Mouse (Mus musculus) midbrain, embryonic 13.5 days (tissue): ENCODE data around the gene Gm6502. TPM values are rescaled to one million over a fixed set of nuclear protein-coding genes. Genes with fewer than 3 reads are reported as not detected.
"Not testable (repeated sequence)": the region's sequence is repeated elsewhere in the genome, so short reads cannot be mapped to it uniquely, and the experiment has no call there.

Experiments
- ATAC-seq: fragments of 200-750 bp; cut with Nextera tagmentation; 2 replicates; pipeline ENCODE4 v1.8.0; 2017; ENCODE audit warnings: mild to moderate bottlenecking, moderate TSS enrichment, moderate library complexity
- H3K27ac ChIP-seq: fragments of 300-500 bp; sonication (generic); 2 replicates; pipeline ENCODE4 v1.5.1; 2015; ENCODE audit warnings: inconsistent platforms, mild to moderate bottlenecking, moderate library complexity
- H3K27me3 ChIP-seq: fragments of 300-500 bp; sonication (generic); 2 replicates; pipeline ENCODE4 v1.6.1; 2015; ENCODE audit warnings: mild to moderate bottlenecking, inconsistent platforms
- H3K36me3 ChIP-seq: fragments of 300-500 bp; sonication (generic); 2 replicates; pipeline ENCODE4 v1.6.1; 2015; ENCODE audit warnings: mild to moderate bottlenecking, inconsistent platforms
- H3K4me1 ChIP-seq: fragments of 300-500 bp; sonication (generic); replicated peaks from 2 replicates; pipeline ENCODE4 v1.6.1; 2015; ENCODE audit warnings: inconsistent platforms
- H3K4me2 ChIP-seq: fragments of 300-500 bp; sonication (generic); replicated peaks from 2 replicates; pipeline ENCODE4 v1.6.1; 2015; ENCODE audit warnings: moderate library complexity, mild to moderate bottlenecking, inconsistent platforms
- H3K4me3 ChIP-seq: fragments of 300-500 bp; sonication (generic); replicated peaks from 2 replicates; pipeline ENCODE4 v1.5.1; 2015; ENCODE audit warnings: mild to moderate bottlenecking, inconsistent platforms
- H3K9ac ChIP-seq: fragments of 300-500 bp; sonication (generic); replicated peaks from 2 replicates; pipeline ENCODE4 v1.6.1; 2015; ENCODE audit warnings: mild to moderate bottlenecking, inconsistent platforms
- H3K9me3 ChIP-seq: fragments of 300-500 bp; sonication (generic); 2 replicates; pipeline ENCODE4 v1.6.1; 2016; ENCODE audit warnings: mild to moderate bottlenecking, inconsistent platforms
- WGBS: fragments of 180-500 bp; shearing (Covaris S2); methylation state at CpG from one replicate; pipeline ENCODE4 v1.1.7; 2015; 5-methylcytosine and 5-hydroxymethylcytosine counted together
- polyA plus RNA-seq: library from polyadenylated mRNA; unstranded; fragments of >200 nt; fragmentation: Nextera tagmentation; extraction: Ambion mirVana; gene quantifications from 2 replicates; pipeline ENCODE4 v1.2.1, GENCODE M21; 2015

The Gm6502 gene
- polyA plus RNA-seq, result not detected in 2 replicates

DNA sequence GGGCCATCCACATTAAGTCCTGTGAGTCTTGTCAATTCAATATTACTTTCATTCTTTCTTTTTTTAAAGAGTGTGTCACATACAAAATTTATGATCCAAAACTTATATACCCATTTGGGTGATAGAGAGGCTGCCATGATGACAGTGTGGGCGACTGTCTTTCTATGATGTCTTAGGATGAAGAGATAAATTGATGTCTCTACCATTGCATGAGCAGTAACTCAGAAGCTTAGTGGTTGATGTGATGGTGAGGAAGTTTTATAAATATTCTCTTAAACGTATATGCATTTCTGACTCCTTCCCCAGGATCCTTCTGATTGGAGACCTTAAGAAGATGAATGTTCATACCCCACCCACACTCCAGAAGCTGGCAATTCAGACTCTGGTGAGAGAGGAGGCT is at the start of gene Gm6502:
Gene Gm6502 (plus strand): TSS at position 301 of the 400 bp plus-strand sequence.
- not testable (repeated sequence) for H3K4me3 ChIP-seq, H3K27me3 ChIP-seq, H3K27ac ChIP-seq, H3K4me1 ChIP-seq, H3K4me2 ChIP-seq, ATAC-seq, H3K9ac ChIP-seq, H3K9me3 ChIP-seq, H3K36me3 ChIP-seq
- WGBS, result no CpG with 5 or more reads among the region's 2 CpGs

DNA sequence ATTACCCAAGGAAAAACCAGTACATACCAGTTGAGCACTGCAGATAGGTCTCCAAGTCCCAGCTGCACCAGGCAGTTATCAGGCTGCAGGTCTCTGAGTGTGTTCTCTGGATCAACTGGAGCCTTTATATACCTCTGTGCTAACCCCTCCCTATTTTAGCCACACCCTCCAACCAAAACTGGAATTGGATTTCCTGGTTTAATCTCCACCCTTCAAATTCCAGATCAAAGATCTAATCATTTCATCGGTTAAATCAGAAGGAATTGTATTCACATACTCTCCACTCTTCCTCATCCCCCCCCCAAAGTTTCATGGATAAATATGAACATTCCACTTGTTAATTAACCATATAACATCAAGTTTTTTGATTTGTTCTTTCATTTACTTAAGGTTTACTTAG is 7.5 kb upstream of the Gm6502 start, which contains the start of gene A430089I19Rik:
Gene A430089I19Rik (minus strand): TSS at position 101 of the 400 bp plus-strand sequence.
- not testable (repeated sequence) for H3K9ac ChIP-seq, ATAC-seq, H3K36me3 ChIP-seq, H3K4me3 ChIP-seq, H3K27ac ChIP-seq, H3K4me1 ChIP-seq, H3K9me3 ChIP-seq, H3K4me2 ChIP-seq, H3K27me3 ChIP-seq
- 94% methylated on average over 1 of the region's 1 CpGs for WGBS

DNA sequence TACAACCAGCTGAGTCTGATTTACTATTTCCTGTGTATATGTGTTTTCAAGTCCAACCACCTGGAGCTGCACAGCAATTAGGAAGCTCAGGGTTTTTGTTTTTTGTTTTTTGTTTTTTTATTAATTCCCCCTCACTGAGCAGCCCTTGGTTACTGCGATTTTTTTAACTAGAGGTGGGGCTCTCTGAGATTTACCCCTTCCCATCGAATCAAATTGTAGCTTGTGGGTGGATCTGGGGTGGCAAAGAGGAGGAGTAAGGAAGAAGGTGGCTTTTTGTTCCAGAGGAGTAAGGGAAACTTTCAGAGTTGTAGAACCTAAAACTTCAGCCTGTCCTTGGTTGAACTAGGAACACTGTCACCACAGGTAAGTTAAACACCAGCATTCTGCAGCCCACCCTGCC is 25.2 kb downstream of the Gm6502 start, which contains the start of gene AA792892:
Gene AA792892 (plus strand): TSS at position 301 of the 400 bp plus-strand sequence.
- not testable (repeated sequence) for H3K4me3 ChIP-seq, H3K36me3 ChIP-seq, H3K9me3 ChIP-seq, H3K27ac ChIP-seq, H3K4me1 ChIP-seq, ATAC-seq, H3K27me3 ChIP-seq, H3K9ac ChIP-seq, H3K4me2 ChIP-seq
- WGBS, result no CpG with 5 or more reads among the region's 2 CpGs

Other genes starting within 250 kb of the Gm6502 start
- not detected in 2 replicates for gene BC061212, start 243.9 kb upstream of the Gm6502 start, polyA plus RNA-seq
- gene Gm6351, start 238.1 kb upstream of the Gm6502 start, polyA plus RNA-seq, result not detected in 2 replicates
- gene Gm3106, start 96.4 kb upstream of the Gm6502 start, polyA plus RNA-seq, result not detected in 2 replicates
- gene A430089I19Rik, start 7.6 kb upstream of the Gm6502 start, polyA plus RNA-seq, result not detected in 2 replicates
- not detected in 2 replicates for gene AA792892, start 25.3 kb downstream of the Gm6502 start, polyA plus RNA-seq
- not detected in 2 replicates for gene Gm7682, start 131.3 kb downstream of the Gm6502 start, polyA plus RNA-seq
- not detected in 2 replicates for gene Gm3139, start 211.9 kb downstream of the Gm6502 start, polyA plus RNA-seq